Mouse (Mus musculus) midbrain, embryonic 14.5 days (tissue): ENCODE data around the gene Amigo3. TPM values are rescaled to one million over a fixed set of nuclear protein-coding genes. Genes with fewer than 3 reads are reported as not detected.

Experiments
- ATAC-seq: fragments of 200-750 bp; cut with Nextera tagmentation; 2 replicates; pipeline ENCODE4 v1.8.0; 2017; ENCODE audit warnings: moderate number of reproducible peaks, moderate library complexity; ENCODE audit not compliant: low FRiP score, low TSS enrichment
- DNase-seq: peaks from one replicate; pipeline ENCODE4 v3.0.0-alpha.2; 2015
- H3K27ac ChIP-seq: fragments of 300-500 bp; sonication (generic); replicated peaks from 2 replicates; pipeline ENCODE4 v1.5.1; 2014; ENCODE audit warnings: mild to moderate bottlenecking, low read depth, low read length, moderate library complexity
- H3K27me3 ChIP-seq: fragments of 300-500 bp; sonication (generic); 2 replicates; pipeline ENCODE4 v1.6.1; 2014; ENCODE audit warnings: low read length, control low read depth, mixed read lengths; ENCODE audit not compliant: control insufficient read depth, insufficient read depth
- H3K36me3 ChIP-seq: fragments of 300-500 bp; sonication (generic); 2 replicates; pipeline ENCODE4 v1.6.1; 2014; ENCODE audit warnings: low read length, control low read depth; ENCODE audit not compliant: control insufficient read depth, insufficient read depth
- H3K4me1 ChIP-seq: fragments of 300-500 bp; sonication (generic); 2 replicates; pipeline ENCODE4 v1.6.1; 2014; ENCODE audit warnings: mild to moderate bottlenecking, antibody characterized with exemption, low read length, control low read depth; ENCODE audit not compliant: control insufficient read depth, insufficient read depth
- H3K4me2 ChIP-seq: fragments of 300-500 bp; sonication (generic); 2 replicates; pipeline ENCODE4 v1.6.1; 2014; ENCODE audit warnings: mild to moderate bottlenecking, low read length, moderate library complexity
- H3K4me3 ChIP-seq: fragments of 300-500 bp; sonication (generic); replicated peaks from 2 replicates; pipeline ENCODE4 v1.5.1; 2014; ENCODE audit warnings: low read depth, low read length
- H3K9ac ChIP-seq: fragments of 300-500 bp; sonication (generic); replicated peaks from 2 replicates; pipeline ENCODE4 v1.6.1; 2014; ENCODE audit warnings: mild to moderate bottlenecking, low read length, moderate library complexity
- H3K9me3 ChIP-seq: fragments of 300-500 bp; sonication (generic); 2 replicates; pipeline ENCODE4 v1.6.1; 2016; ENCODE audit warnings: low read length, control low read depth, mixed read lengths; ENCODE audit not compliant: control insufficient read depth
- WGBS: fragments of 180-500 bp; shearing (Covaris S2); extraction: QIAGEN DNeasy Blood & Tissue Kit; methylation state at CpG from one replicate; pipeline ENCODE4 v1.1.7; 2014; 5-methylcytosine and 5-hydroxymethylcytosine counted together
- polyA plus RNA-seq: library from polyadenylated mRNA; unstranded; fragments of >200 nt; fragmentation: Nextera tagmentation; extraction: Ambion mirVana; gene quantifications from 2 replicates; pipeline ENCODE4 v1.2.1, GENCODE M21; 2014

The Amigo3 gene
- polyA plus RNA-seq, 1 experiment from 2014 or later, result 3.5 TPM

DNA sequence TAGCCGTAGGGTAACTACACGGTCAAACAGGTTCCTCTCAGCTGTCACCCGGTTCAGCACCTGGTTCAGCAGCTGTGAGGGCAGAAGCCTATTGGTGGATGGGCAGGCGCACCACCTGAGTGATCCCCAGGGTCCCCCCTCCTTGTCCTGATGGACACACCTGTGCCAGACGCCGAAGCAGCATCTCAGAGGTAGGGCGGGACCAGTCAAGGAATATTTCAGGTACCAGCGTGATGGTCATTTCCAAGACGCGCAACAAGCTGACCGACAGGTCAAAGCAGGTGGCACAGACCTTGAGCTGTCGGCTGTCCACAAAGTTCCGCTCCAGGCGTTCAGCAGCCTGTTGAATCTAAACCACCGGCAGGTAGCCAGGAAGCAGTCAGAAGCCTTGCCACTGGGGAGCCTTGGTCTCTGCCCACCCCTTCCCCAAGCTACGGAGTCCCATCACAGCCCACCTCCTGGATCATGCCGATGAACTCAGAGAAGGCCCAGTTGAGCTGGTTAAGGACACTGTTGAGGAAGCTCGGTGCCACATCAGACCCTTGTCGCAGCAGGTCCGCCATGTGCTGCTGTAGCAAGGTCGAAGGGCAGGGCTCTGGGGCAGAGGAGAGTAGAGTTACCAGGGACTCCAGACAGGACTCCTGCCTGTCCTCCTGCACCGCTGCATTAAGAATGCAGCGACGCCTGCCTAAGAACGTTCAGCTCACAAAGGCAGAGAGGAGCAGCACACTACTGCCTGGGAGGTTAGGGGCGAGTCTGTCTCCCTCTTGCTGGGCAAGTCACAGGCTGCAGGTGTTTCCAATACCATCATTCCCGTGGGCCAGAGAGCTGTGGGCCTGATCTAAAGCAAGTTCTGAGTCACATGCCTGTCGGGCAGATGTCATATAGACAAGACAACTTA, 3.7 kb downstream of the Amigo3 start:
- peaks cover 81% of the 10 kb centered on the region for H3K36me3 ChIP-seq
- no peak overlapping the region for H3K4me2 ChIP-seq
- no peak overlapping the region for H3K27ac ChIP-seq
- H3K9ac ChIP-seq, result no peak overlapping the region
- H3K9me3 ChIP-seq, result no peaks in the 10 kb centered on the region
- no peak overlapping the region for H3K4me3 ChIP-seq
- H3K27me3 ChIP-seq, result no peaks in the 10 kb centered on the region
- DNase-seq, result no peak
- ATAC-seq, result no peak
- no peaks in the 10 kb centered on the region for H3K4me1 ChIP-seq
- 80% methylated on average over 28 of the region's 28 CpGs for WGBS

DNA sequence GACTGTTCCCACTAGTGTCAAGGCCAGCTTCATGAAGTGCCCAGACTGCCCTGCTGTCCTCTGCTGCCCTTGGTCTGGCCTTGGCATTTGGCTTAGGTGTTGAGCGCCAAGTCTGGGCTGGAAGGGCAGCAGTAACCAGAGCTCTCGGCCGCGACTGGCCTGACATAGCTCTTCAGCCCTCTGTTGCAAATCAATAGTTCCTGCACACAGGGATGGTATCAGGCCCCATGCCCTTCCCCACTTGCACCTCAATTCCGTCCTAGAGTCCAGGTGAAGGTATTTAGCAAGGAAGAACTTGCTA, 4.3 kb downstream of the Amigo3 start:
- Histone ChIP-seq H3K36me3 (peaks cover 81% of the 10 kb centered on the region), H3K9ac (no peak overlapping the region), H3K4me3 (no peak overlapping the region), H3K9me3 (no peaks in the 10 kb centered on the region), H3K27ac (no peak overlapping the region), H3K4me1 (no peaks in the 10 kb centered on the region), H3K4me2 (no peak overlapping the region), H3K27me3 (no peaks in the 10 kb centered on the region)
- 91% methylated on average over 5 of the region's 5 CpGs for WGBS
- no peak for ATAC-seq
- DNase-seq, result no peak

DNA sequence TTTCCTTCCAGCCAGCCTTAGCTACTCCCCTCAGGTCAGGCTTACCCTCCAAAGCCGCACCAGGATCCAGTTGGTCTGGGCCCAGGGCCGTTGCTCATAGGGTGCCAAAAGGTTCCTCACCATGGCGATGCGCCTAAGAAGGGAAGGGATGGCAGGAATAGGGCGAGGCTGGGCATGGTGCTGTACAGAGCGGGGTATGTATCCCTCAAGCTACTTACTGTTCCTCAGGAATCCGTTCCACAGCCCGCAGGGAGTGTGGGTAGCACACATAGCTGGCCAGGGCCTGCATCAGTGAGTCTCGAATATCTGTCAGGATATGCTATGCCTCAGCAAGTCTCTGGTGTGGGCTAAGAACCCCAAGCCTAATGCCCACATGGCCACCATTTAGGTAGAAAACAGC, 5.3 kb downstream of the Amigo3 start:
- ATAC-seq (no peak), DNase-seq (no peak)
- Histone ChIP-seq H3K36me3 (peaks cover 91% of the 10 kb centered on the region), H3K9me3 (no peaks in the 10 kb centered on the region), H3K27me3 (no peaks in the 10 kb centered on the region), H3K9ac (no peak overlapping the region), H3K27ac (no peak overlapping the region), H3K4me1 (no peaks in the 10 kb centered on the region), H3K4me2 (no peak overlapping the region), H3K4me3 (no peak overlapping the region)
- 98% methylated on average over 9 of the region's 9 CpGs for WGBS

DNA sequence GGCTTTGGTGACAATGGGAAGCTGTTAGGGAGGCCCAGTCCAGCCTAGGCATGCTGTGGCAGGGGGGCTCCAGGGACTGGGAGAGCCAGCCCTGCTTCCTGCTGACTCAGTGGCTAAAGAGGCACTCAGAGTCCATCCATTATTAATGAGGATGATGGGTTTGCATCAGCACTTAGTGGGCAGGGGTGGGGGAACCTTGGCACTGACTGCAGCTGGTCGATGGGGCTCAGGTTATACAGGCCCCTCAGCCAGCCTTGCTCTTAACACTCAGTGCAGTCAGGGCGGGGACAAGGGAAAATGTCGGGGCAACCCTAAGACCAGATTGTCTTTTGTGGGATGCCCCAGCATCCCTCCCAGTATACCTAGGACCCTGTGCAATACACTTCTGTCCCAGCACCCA, 9.2 kb downstream of the Amigo3 start:
- Histone ChIP-seq H3K4me3 (no peak overlapping the region), H3K9me3 (no peaks in the 10 kb centered on the region), H3K4me1 (no peaks in the 10 kb centered on the region), H3K4me2 (no peak overlapping the region), H3K27me3 (no peaks in the 10 kb centered on the region), H3K36me3 (peaks cover 70% of the 10 kb centered on the region), H3K27ac (no peak overlapping the region), H3K9ac (no peak overlapping the region)
- ATAC-seq, result no peak
- 77% methylated on average over 3 of the region's 3 CpGs for WGBS
- no peak for DNase-seq

DNA sequence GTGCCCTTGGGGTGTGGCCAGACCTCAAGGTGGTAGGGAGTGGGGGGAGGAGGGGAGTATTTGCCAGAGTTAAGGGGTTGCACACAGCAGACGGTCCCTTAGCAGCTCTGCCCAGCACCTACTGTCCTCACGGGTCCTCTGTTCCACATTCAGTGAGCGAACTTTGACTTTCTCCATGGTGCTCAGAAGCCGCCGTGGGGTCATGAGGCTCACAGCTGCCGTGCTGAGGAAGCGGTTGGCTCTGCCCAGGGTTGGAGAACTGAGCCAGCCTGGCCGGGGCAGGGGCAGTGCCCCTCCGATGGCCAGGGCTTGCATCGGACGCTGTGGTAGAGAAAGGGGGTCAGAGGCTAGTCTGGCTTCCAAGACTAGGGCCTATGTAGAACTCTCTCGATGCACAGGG, 10.4 kb downstream of the Amigo3 start:
- no peaks in the 10 kb centered on the region for H3K9me3 ChIP-seq

DNA sequence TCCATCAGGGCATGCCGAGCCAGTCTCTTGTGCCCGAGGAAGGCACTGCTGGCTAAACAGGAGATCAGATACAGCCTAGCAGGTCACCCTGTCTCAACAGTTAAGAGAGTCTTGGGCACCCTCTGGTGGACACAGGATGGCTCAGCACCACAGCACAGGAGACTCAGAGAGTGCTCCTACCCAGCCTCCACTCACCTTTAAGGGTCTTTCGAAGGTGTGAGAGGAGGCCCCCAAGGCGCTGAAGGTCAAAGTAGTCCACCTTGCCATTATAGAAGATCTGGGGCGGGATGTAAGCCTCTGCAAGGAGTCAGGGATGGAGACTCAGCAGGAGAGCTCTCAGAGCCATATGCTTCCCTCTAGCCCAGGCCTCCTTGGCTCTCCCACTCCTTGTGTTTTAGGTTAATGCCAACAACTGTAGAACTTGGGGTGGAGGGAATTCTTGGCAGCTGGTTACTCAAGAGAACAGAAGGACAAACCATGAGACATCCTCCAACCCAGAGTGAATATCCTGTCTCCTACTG, 12.6 kb downstream of the Amigo3 start:
- ATAC-seq, result peak; percentile 62; the same call in 1 of the 2 replicates

More for the DNA sequence above, 10.4 kb downstream of the Amigo3 start:
- no peak for ATAC-seq
- 90% methylated on average over 12 of the region's 12 CpGs for WGBS
- no peak overlapping the region for H3K9ac ChIP-seq
- no peak overlapping the region for H3K4me3 ChIP-seq
- no peak overlapping the region for H3K4me2 ChIP-seq
- H3K36me3 ChIP-seq, result peaks cover 59% of the 10 kb centered on the region
- no peak overlapping the region for H3K27ac ChIP-seq
- no peaks in the 10 kb centered on the region for H3K4me1 ChIP-seq
- no peak for DNase-seq
- no peaks in the 10 kb centered on the region for H3K27me3 ChIP-seq

DNA sequence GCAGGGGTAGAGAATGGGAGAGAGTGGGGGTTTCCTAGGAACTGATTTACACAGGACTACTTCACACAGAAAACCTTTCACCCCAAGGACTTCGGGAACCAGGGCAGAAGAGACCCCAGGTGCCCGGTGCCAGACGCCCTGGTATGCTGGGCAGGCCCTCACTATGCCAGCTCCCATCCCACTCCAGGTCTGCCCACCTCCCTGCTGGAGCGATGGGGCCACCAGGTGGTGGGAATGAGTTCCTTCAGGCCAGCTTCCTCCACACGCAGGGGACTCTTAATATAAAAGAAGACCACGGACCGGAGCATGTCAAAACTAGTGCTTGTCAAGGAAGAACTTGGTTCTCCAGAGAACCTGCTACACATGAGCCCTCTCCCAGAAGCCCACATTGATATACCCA, 14.2 kb downstream of the Amigo3 start:
- H3K9ac ChIP-seq, result no peak overlapping the region
- H3K4me2 ChIP-seq, result no peak overlapping the region
- H3K27ac ChIP-seq, result no peak overlapping the region
- H3K27me3 ChIP-seq, result no peaks in the 10 kb centered on the region
- peaks cover 54% of the 10 kb centered on the region for H3K36me3 ChIP-seq
- DNase-seq (no peak), ATAC-seq (no peak)
- H3K4me1 ChIP-seq, result no peaks in the 10 kb centered on the region
- H3K9me3 ChIP-seq, result no peaks in the 10 kb centered on the region
- H3K4me3 ChIP-seq, result no peak overlapping the region
- 85% methylated on average over 7 of the region's 7 CpGs for WGBS

More for the DNA sequence above, 12.6 kb downstream of the Amigo3 start:
- H3K4me1 ChIP-seq, result no peaks in the 10 kb centered on the region
- H3K27ac ChIP-seq, result no peak overlapping the region
- H3K9ac ChIP-seq, result no peak overlapping the region
- no peaks in the 10 kb centered on the region for H3K27me3 ChIP-seq
- DNase-seq, result peak; percentile 84
- 54% methylated on average over 5 of the region's 5 CpGs for WGBS
- peaks cover 59% of the 10 kb centered on the region for H3K36me3 ChIP-seq
- no peak overlapping the region for H3K4me3 ChIP-seq
- no peak overlapping the region for H3K4me2 ChIP-seq
- no peaks in the 10 kb centered on the region for H3K9me3 ChIP-seq

DNA sequence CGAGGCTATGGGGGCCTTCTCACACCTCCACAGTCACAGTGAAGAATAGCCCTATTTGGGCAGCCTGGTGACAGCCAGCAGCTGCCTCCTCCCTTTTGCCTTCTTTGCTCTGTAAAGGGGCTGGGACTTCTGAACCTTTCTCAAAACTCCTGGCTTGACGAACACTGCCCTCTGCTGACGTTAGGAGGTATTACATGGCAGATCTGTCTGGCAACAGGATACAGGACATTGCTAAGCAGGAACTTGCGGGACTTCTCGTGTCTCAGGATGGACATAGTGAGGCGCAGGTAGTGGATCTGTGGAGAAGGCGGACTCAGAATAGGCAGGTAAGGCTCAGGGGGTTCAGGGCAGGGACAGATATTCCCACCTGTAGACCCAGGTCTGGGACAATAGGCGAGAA, 14.9 kb downstream of the Amigo3 start:
- Histone ChIP-seq H3K27ac (no peak overlapping the region), H3K4me2 (no peak overlapping the region), H3K9ac (no peak overlapping the region), H3K9me3 (no peaks in the 10 kb centered on the region), H3K4me3 (no peak overlapping the region), H3K27me3 (no peaks in the 10 kb centered on the region), H3K4me1 (no peaks in the 10 kb centered on the region), H3K36me3 (peaks cover 47% of the 10 kb centered on the region)
- ATAC-seq, result 0 out of 2 replicates have a peak, but pooled peaks have one; percentile 32
- 22% methylated on average over 8 of the region's 8 CpGs for WGBS
- DNase-seq, result peak; percentile 92

DNA sequence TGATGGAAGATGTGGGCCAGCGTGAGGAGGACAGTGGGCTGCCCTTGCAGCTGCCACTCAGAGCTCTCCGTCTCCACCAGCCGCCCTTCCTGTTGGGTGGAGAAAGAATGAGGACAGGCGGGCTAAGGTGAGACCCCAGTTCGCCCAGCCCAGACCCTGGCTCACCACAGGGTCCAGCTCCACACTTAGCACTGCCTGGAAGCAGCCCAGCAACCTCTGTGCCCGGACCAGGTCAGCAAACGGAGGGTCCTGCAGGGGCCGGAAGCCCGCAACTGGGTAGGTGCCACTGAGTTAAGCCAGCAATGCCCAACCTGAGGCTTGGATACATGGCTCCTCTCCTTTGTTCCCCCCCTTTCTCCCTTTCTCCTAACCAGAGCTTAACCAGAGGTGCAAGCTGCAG, 16.0 kb downstream of the Amigo3 start:
- Histone ChIP-seq H3K9ac (no peak overlapping the region), H3K4me2 (no peak overlapping the region), H3K27ac (no peak overlapping the region), H3K27me3 (no peaks in the 10 kb centered on the region), H3K4me3 (no peak overlapping the region), H3K36me3 (peaks cover 42% of the 10 kb centered on the region), H3K9me3 (no peaks in the 10 kb centered on the region), H3K4me1 (no peaks in the 10 kb centered on the region)
- WGBS, result 87% methylated on average over 9 of the region's 9 CpGs
- DNase-seq (no peak), ATAC-seq (no peak)
